Mouse (Mus musculus): ENCODE data around the gene Hadha. TPM values are rescaled to one million over a fixed set of nuclear protein-coding genes. Genes with fewer than 3 reads are reported as not detected.

Hadha gene
- polyA plus RNA-seq, 1 experiment from 2014 or later: 65.8 TPM

- 97% methylated on average over 12 of the region's 12 CpGs for WGBS
- ATAC-seq: no peak
- Histone ChIP-seq H3K4me1 (ENCODE audit: control insufficient read depth, insufficient read depth, low read length) (no peaks in the 10 kb centered on the region), H3K27ac (ENCODE audit: low read depth, low read length) (no peak overlapping the region), H3K4me3 (ENCODE audit: low read depth, low read length) (no peak overlapping the region), H3K4me2 (ENCODE audit: low read length) (no peak overlapping the region), H3K9me3 (replicated peaks; ENCODE audit: control insufficient read depth, low read length) (no peaks in the 10 kb centered on the region), H3K27me3 (replicated peaks; ENCODE audit: control insufficient read depth, insufficient read depth, low read length) (no peaks in the 10 kb centered on the region), H3K9ac (ENCODE audit: low read length) (no peak overlapping the region), H3K36me3 (ENCODE audit: control insufficient read depth, insufficient read depth, low read length) (peaks cover 39% of the 10 kb centered on the region)
- DNase-seq (ENCODE audit: low spot score): no peak
Observed at GRCm38 (mm10) chr5:30187687-30188485, 32.9 kb upstream of the Hadha start.

- Histone ChIP-seq H3K27me3 (replicated peaks; ENCODE audit: control insufficient read depth, insufficient read depth, low read length) (no peaks in the 10 kb centered on the region), H3K27ac (ENCODE audit: low read depth, low read length) (no peak overlapping the region), H3K36me3 (ENCODE audit: control insufficient read depth, insufficient read depth, low read length) (peaks cover 80% of the 10 kb centered on the region), H3K4me1 (ENCODE audit: control insufficient read depth, insufficient read depth, low read length) (no peaks in the 10 kb centered on the region), H3K4me2 (ENCODE audit: low read length) (no peak overlapping the region), H3K4me3 (ENCODE audit: low read depth, low read length) (no peak overlapping the region), H3K9me3 (replicated peaks; ENCODE audit: control insufficient read depth, low read length) (no peaks in the 10 kb centered on the region), H3K9ac (ENCODE audit: low read length) (no peak overlapping the region)
- no peak for ATAC-seq
- DNase-seq (ENCODE audit: low spot score): no peak
- WGBS: 88% methylated on average over 4 of the region's 4 CpGs
Observed at GRCm38 (mm10) chr5:30175811-30176210, 20.8 kb upstream of the Hadha start.

DNA sequence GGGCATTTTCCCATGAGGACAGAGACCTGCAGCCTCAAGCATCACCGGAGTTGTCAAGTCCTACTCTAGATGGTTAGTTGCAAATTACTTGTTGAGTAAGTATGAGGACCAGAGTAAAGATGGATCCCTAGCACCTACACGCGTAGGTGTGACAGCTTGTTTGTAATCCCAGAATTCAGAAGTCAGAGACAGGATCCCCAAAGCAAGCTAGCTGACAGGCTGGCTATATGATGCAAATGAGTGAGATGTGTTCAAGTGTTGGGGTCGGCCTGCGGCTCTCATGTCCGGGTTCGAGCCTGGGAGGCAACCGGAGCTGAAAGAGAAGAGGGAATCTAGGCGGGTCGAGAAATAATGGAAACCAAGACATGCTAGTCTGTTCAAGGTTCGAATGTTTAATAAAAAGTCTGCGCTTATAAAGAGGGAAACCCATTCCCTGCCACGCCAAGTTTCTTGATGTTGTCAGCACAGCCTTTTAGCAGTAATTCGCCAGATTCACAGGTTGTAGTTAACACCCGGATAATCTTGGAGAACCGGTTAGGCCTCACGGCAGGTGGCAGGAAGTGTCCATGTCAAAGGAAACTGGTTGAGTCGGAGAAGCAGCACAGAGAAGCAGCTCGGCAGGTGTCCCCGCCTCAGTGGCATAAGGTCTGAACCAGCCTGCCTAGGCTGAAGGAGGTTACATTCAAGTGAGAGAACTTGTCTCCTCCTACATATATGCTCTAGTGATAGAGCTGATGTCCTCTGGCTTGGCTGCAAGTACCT is 18.1 kb upstream of the Hadha start:
- WGBS: 49% methylated on average over 20 of the region's 20 CpGs
- H3K27me3 ChIP-seq (replicated peaks; ENCODE audit: control insufficient read depth, insufficient read depth, low read length): no peaks in the 10 kb centered on the region

DNA sequence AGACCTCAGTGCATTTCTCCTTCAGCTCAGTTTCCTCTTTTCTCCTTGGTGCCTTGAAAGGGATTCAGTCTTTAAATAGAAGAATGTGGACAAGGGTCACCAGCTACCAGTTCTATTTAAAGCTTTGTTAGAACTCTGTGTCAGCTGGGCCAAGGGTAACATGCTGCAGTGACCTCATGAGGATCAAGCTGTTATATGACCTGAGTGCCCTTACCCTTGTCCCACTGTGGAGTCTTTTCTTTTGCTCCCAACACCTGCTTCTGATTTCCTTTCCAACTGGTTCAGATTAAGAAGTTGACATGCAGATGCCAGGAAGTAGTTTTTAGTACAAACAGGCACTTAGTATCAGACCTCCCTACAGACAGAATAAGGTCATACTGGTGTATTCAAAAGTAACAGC is 17.2 kb upstream of the Hadha start:
- H3K4me1 ChIP-seq (ENCODE audit: control insufficient read depth, insufficient read depth, low read length): no peaks in the 10 kb centered on the region
- peaks cover 69% of the 10 kb centered on the region for H3K36me3 ChIP-seq (ENCODE audit: control insufficient read depth, insufficient read depth, low read length)
- no peak overlapping the region for H3K4me2 ChIP-seq (ENCODE audit: low read length)
- H3K9ac ChIP-seq (ENCODE audit: low read length): no peak overlapping the region
- H3K4me3 ChIP-seq (ENCODE audit: low read depth, low read length): no peak overlapping the region
- no peaks in the 10 kb centered on the region for H3K9me3 ChIP-seq (replicated peaks; ENCODE audit: control insufficient read depth, low read length)
- DNase-seq (ENCODE audit: low spot score) (no peak), ATAC-seq (no peak)
- no peak overlapping the region for H3K27ac ChIP-seq (ENCODE audit: low read depth, low read length)
- no peaks in the 10 kb centered on the region for H3K27me3 ChIP-seq (replicated peaks; ENCODE audit: control insufficient read depth, insufficient read depth, low read length)

More for the DNA sequence above, 18.1 kb upstream of the Hadha start:
- H3K4me1 ChIP-seq (ENCODE audit: control insufficient read depth, insufficient read depth, low read length): no peaks in the 10 kb centered on the region
- no peak overlapping the region for H3K27ac ChIP-seq (ENCODE audit: low read depth, low read length)
- no peak for DNase-seq (ENCODE audit: low spot score)
- H3K4me3 ChIP-seq (ENCODE audit: low read depth, low read length): no peak overlapping the region
- no peak overlapping the region for H3K4me2 ChIP-seq (ENCODE audit: low read length)
- H3K9ac ChIP-seq (ENCODE audit: low read length): no peak overlapping the region
- no peak for ATAC-seq
- H3K36me3 ChIP-seq (ENCODE audit: control insufficient read depth, insufficient read depth, low read length): peaks cover 71% of the 10 kb centered on the region
- H3K9me3 ChIP-seq (replicated peaks; ENCODE audit: control insufficient read depth, low read length): no peaks in the 10 kb centered on the region

DNA sequence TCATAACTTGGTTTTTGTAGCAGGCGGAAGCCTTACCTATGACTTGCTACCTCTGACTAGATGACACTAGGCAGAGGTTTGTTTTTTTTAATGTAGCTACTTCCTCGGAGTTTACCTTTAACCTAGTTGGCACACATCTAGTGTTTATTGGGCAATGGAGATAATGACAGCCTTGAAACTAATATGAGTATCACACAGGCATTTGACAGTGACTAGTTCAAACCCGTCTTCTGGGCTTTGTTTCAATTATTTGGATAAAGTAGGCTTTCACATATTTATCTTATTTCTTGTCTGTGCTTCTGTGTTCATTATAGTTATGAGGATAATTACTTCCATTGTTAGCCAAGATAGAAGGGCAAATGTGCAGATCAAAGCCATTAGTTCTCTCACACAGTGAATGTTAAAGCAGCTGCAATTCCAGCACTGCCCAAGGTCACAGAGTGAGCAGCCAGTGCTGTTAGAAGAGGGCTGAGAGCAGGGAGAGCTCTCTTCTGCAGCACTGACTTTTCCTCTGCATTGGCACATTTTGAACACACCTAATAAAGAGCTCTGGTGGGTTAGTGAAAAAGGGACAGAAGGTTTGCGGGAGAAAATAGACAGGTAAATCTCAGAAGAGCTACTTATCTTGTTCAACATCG is 15.5 kb upstream of the Hadha start:
- Histone ChIP-seq H3K27me3 (replicated peaks; ENCODE audit: control insufficient read depth, insufficient read depth, low read length) (no peaks in the 10 kb centered on the region), H3K9me3 (replicated peaks; ENCODE audit: control insufficient read depth, low read length) (no peaks in the 10 kb centered on the region), H3K4me3 (ENCODE audit: low read depth, low read length) (no peak overlapping the region), H3K27ac (ENCODE audit: low read depth, low read length) (no peak overlapping the region), H3K4me2 (ENCODE audit: low read length) (no peak overlapping the region), H3K9ac (ENCODE audit: low read length) (no peak overlapping the region), H3K4me1 (ENCODE audit: control insufficient read depth, insufficient read depth, low read length) (no peaks in the 10 kb centered on the region), H3K36me3 (ENCODE audit: control insufficient read depth, insufficient read depth, low read length) (peaks cover 52% of the 10 kb centered on the region)
- DNase-seq (ENCODE audit: low spot score): no peak
- ATAC-seq: no peak
- 84% methylated on average over 5 of the region's 5 CpGs for WGBS

DNA sequence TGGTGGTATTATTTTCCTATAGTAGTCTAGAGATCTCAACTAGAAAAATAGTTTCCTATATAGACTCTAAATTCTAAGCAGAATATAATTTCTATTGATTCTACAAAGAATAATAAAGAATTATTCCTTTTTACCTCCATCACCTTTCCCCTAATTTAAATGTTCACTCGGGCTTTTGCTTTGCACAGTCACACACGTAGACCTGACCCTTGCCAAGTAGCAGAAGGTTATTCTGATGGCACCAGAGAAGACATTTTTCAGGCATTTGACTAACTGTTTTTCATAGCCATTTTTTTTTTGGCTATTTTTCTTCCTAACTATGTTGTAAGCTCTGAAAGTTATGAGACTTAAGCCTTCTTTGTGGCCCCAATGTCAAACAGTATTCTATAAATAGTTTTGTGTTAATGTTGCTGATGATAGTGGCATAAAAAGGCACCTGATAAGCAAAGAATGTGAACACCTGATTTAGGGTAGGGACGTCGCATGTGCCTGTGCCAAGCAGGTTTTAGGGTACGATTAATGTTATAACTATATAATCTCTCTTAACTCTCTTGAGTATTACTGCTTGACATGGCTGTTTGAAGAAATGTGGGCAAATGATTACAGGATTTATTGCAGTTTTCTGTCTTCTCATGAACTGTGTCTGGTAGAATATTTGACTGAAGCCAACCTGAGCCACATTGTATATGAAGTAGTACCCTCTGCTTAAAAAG is 10.4 kb upstream of the Hadha start:
- Histone ChIP-seq H3K27ac (ENCODE audit: low read depth, low read length) (no peak overlapping the region), H3K9ac (ENCODE audit: low read length) (no peak overlapping the region), H3K4me2 (ENCODE audit: low read length) (no peak overlapping the region), H3K9me3 (replicated peaks; ENCODE audit: control insufficient read depth, low read length) (no peaks in the 10 kb centered on the region), H3K36me3 (ENCODE audit: control insufficient read depth, insufficient read depth, low read length) (peaks cover 19% of the 10 kb centered on the region; the same call in 1 of the 2 replicates), H3K4me3 (ENCODE audit: low read depth, low read length) (no peak overlapping the region), H3K4me1 (ENCODE audit: control insufficient read depth, insufficient read depth, low read length) (no peaks in the 10 kb centered on the region), H3K27me3 (replicated peaks; ENCODE audit: control insufficient read depth, insufficient read depth, low read length) (no peaks in the 10 kb centered on the region)
- no peak for ATAC-seq
- 95% methylated on average over 5 of the region's 5 CpGs for WGBS
- no peak for DNase-seq (ENCODE audit: low spot score)

DNA sequence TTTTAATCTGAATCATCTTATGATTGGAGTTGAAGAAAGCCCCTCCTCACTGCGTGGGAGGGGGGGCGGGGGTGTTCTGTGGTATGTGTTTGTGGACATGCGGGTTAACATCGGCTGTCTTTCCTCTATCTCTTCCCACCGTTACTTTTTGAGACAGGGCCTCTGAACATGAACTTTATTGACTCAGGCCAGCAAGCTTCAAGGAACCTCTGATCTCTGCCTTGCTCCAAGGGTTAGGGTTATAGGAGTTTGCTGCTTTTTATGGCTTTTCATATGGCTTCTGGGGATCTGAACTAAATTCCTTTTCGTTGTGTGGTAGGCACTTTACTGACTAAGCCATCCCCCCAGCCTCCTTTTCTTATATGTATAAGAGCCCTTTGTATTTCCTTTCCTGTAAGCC is 7.4 kb upstream of the Hadha start:
- Histone ChIP-seq H3K27ac (ENCODE audit: low read depth, low read length) (no peak overlapping the region), H3K36me3 (ENCODE audit: control insufficient read depth, insufficient read depth, low read length) (peaks cover 5% of the 10 kb centered on the region; the same call in 1 of the 2 replicates), H3K27me3 (replicated peaks; ENCODE audit: control insufficient read depth, insufficient read depth, low read length) (no peaks in the 10 kb centered on the region), H3K4me3 (ENCODE audit: low read depth, low read length) (no peak overlapping the region), H3K9me3 (replicated peaks; ENCODE audit: control insufficient read depth, low read length) (no peaks in the 10 kb centered on the region), H3K4me1 (ENCODE audit: control insufficient read depth, insufficient read depth, low read length) (no peaks in the 10 kb centered on the region), H3K9ac (ENCODE audit: low read length) (no peak overlapping the region), H3K4me2 (ENCODE audit: low read length) (no peak overlapping the region)
- WGBS: 88% methylated on average over 6 of the region's 6 CpGs
- ATAC-seq (no peak), DNase-seq (ENCODE audit: low spot score) (no peak)

GRCm38 (mm10) chr5:30161836-30162235 is 6.9 kb upstream of the Hadha start:
- no peaks in the 10 kb centered on the region for H3K27me3 ChIP-seq (replicated peaks; ENCODE audit: control insufficient read depth, insufficient read depth, low read length)
- no peak overlapping the region for H3K4me2 ChIP-seq (ENCODE audit: low read length)
- H3K36me3 ChIP-seq (ENCODE audit: control insufficient read depth, insufficient read depth, low read length): peaks cover 3% of the 10 kb centered on the region; the same call in 1 of the 2 replicates
- H3K4me1 ChIP-seq (ENCODE audit: control insufficient read depth, insufficient read depth, low read length): no peaks in the 10 kb centered on the region
- no peak overlapping the region for H3K4me3 ChIP-seq (ENCODE audit: low read depth, low read length)
- H3K9me3 ChIP-seq (replicated peaks; ENCODE audit: control insufficient read depth, low read length): no peaks in the 10 kb centered on the region
- no peak overlapping the region for H3K9ac ChIP-seq (ENCODE audit: low read length)
- H3K27ac ChIP-seq (ENCODE audit: low read depth, low read length): no peak overlapping the region
- ATAC-seq (no peak), DNase-seq (ENCODE audit: low spot score) (no peak)
- WGBS: 97% methylated on average over 1 of the region's 1 CpGs
